Mouse (Mus musculus) CH12.LX (cell line): ENCODE data around the gene Tmed1. TPM values are rescaled to one million over a fixed set of nuclear protein-coding genes. Genes with fewer than 3 reads are reported as not detected.

Experiments
- DNase-seq: peaks from one replicate; pipeline ENCODE4 v3.0.0-alpha.2; 2013; ENCODE audit errors: extremely low read depth
- H3K27ac ChIP-seq: 2 replicates; pipeline ENCODE4 v1.5.1; 2012; ENCODE audit warnings: low read depth, mild to moderate bottlenecking, control low read depth, moderate library complexity; ENCODE audit not compliant: insufficient read depth
- H3K27me3 ChIP-seq: replicated peaks from 2 replicates; pipeline ENCODE3; 2012; ENCODE audit warnings: inconsistent platforms
- H3K36me3 ChIP-seq, 2 experiments: replicated peaks in 1 of 2; 2 replicates each; pipeline versions ENCODE3 to v1.6.1; 2012; ENCODE audit warnings: inconsistent platforms in 1 of 2, low read length in 1 of 2, mild to moderate bottlenecking in 1 of 2, mixed read lengths in 1 of 2, moderate library complexity in 1 of 2; ENCODE audit not compliant: control insufficient read depth in 1 of 2, insufficient read depth in 1 of 2
- H3K4me1 ChIP-seq, 2 experiments: 2 replicates each; pipeline ENCODE4 v1.6.1; 2012; ENCODE audit warnings: inconsistent platforms in 1 of 2, moderate library complexity in 1 of 2; ENCODE audit not compliant: insufficient read depth in 2 of 2, control insufficient read depth in 1 of 2
- H3K4me2 ChIP-seq: 2 replicates; pipeline ENCODE4 v1.6.1; 2012; ENCODE audit warnings: low read depth, mild to moderate bottlenecking, control low read depth; ENCODE audit not compliant: poor library complexity, insufficient read depth, severe bottlenecking
- H3K4me3 ChIP-seq, 3 experiments: fragments of 150-350 bp in 1 of 3; sonication (generic) in 1 of 3; replicated peaks in 1 of 3; 2 replicates each; pipeline versions ENCODE3 to v1.5.1; 2011 to 2012; ENCODE audit warnings: low read depth in 2 of 3, low read length in 2 of 3, mild to moderate bottlenecking in 2 of 3, moderate library complexity in 2 of 3, control low read depth in 1 of 3, improper control_type of control experiment in 1 of 3, inconsistent platforms in 1 of 3, mixed read lengths in 1 of 3; ENCODE audit not compliant: poor library complexity in 1 of 3
- H3K79me2 ChIP-seq: replicated peaks from 2 replicates; pipeline ENCODE4 v1.6.1; 2012; ENCODE audit warnings: mild to moderate bottlenecking, moderate library complexity; ENCODE audit not compliant: control insufficient read depth, poor library complexity, insufficient read depth, severe bottlenecking; ENCODE audit errors: extremely low read depth
- H3K9ac ChIP-seq: 2 replicates; pipeline ENCODE4 v1.6.1; 2012; ENCODE audit warnings: low read depth, mild to moderate bottlenecking, control low read depth, moderate library complexity; ENCODE audit not compliant: insufficient read depth
- H3K9me3 ChIP-seq: replicated peaks from 2 replicates; pipeline ENCODE3; 2012; ENCODE audit warnings: low read length, inconsistent platforms, mixed read lengths
- BHLHE40 ChIP-seq: IDR thresholded peaks from 2 replicates; pipeline ENCODE4 v1.6.1; 2011; ENCODE audit warnings: mild to moderate bottlenecking, low read depth, low read length, improper control_type of control experiment
- CHD1 ChIP-seq: IDR thresholded peaks from 2 replicates; pipeline ENCODE4 v1.6.1; 2012; ENCODE audit warnings: low read depth, low read length, improper control_type of control experiment, inconsistent platforms
- CHD2 ChIP-seq: IDR thresholded peaks from 2 replicates; pipeline ENCODE4 v1.6.1; 2011; ENCODE audit warnings: low read length, improper control_type of control experiment
- CTCF ChIP-seq, 2 experiments: IDR thresholded peaks in 1 of 2; conservative IDR thresholded peaks in 1 of 2; 2 replicates each; pipeline ENCODE4 v1.5.1; 2011 to 2012; ENCODE audit warnings: low read depth in 2 of 2, low read length in 2 of 2, improper control_type of control experiment in 1 of 2, inconsistent platforms in 1 of 2, mild to moderate bottlenecking in 1 of 2, moderate library complexity in 1 of 2
- E2F4 ChIP-seq: IDR thresholded peaks from 2 replicates; pipeline ENCODE4 v1.6.1; 2011; ENCODE audit warnings: low read depth, low read length, improper control_type of control experiment; ENCODE audit not compliant: insufficient replicate concordance
- ELF1 ChIP-seq: IDR thresholded peaks from 2 replicates; pipeline ENCODE4 v1.6.1; 2014; ENCODE audit warnings: low read depth, mild to moderate bottlenecking, inconsistent platforms, low read length, improper control_type of control experiment
- EP300 ChIP-seq: IDR thresholded peaks from 2 replicates; pipeline ENCODE4 v1.6.1; 2011; ENCODE audit warnings: low read length, improper control_type of control experiment
- ETS1 ChIP-seq: conservative IDR thresholded peaks from 2 replicates; pipeline ENCODE4 v1.6.1; 2012; ENCODE audit warnings: low read depth, mild to moderate bottlenecking, inconsistent platforms, low read length, improper control_type of control experiment, moderate library complexity
- GABPA ChIP-seq: IDR thresholded peaks from 2 replicates; pipeline ENCODE4 v1.6.1; 2012; ENCODE audit warnings: low read depth, low read length, improper control_type of control experiment, inconsistent platforms; ENCODE audit not compliant: insufficient replicate concordance
- HCFC1 ChIP-seq: IDR thresholded peaks from 2 replicates; pipeline ENCODE4 v1.6.1; 2012; ENCODE audit warnings: low read depth, mild to moderate bottlenecking, inconsistent platforms, low read length, improper control_type of control experiment
- IRF4 ChIP-seq: IDR thresholded peaks from 2 replicates; pipeline ENCODE4 v1.6.1; 2014; ENCODE audit warnings: low read depth, mild to moderate bottlenecking, inconsistent platforms, low read length, improper control_type of control experiment
- JUN ChIP-seq: IDR thresholded peaks from 2 replicates; pipeline ENCODE4 v1.6.1; 2011; ENCODE audit warnings: low read depth, mild to moderate bottlenecking, low read length, improper control_type of control experiment, moderate library complexity; ENCODE audit not compliant: insufficient read depth
- JUND ChIP-seq: conservative IDR thresholded peaks from 2 replicates; pipeline ENCODE4 v1.6.1; 2011; ENCODE audit warnings: low read depth, low read length, improper control_type of control experiment
- KAT2A ChIP-seq: IDR thresholded peaks from 2 replicates; pipeline ENCODE4 v1.6.1; 2012; ENCODE audit warnings: low read length, improper control_type of control experiment, inconsistent platforms; ENCODE audit not compliant: insufficient replicate concordance
- MAFK ChIP-seq: IDR thresholded peaks from 2 replicates; pipeline ENCODE4 v1.6.1; 2011; ENCODE audit warnings: low read length, improper control_type of control experiment; ENCODE audit not compliant: insufficient replicate concordance
- MAX ChIP-seq: IDR thresholded peaks from 2 replicates; pipeline ENCODE4 v1.6.1; 2011; ENCODE audit warnings: low read length, improper control_type of control experiment
- MAZ ChIP-seq: IDR thresholded peaks from 2 replicates; pipeline ENCODE4 v1.6.1; 2012; ENCODE audit warnings: low read depth, mild to moderate bottlenecking, inconsistent platforms, low read length, improper control_type of control experiment, moderate library complexity
- MEF2A ChIP-seq: IDR thresholded peaks from 2 replicates; pipeline ENCODE4 v1.6.1; 2014; ENCODE audit warnings: low read depth, mild to moderate bottlenecking, inconsistent platforms, low read length, improper control_type of control experiment, borderline replicate concordance
- MXI1 ChIP-seq: IDR thresholded peaks from 2 replicates; pipeline ENCODE4 v1.6.1; 2011; ENCODE audit warnings: mild to moderate bottlenecking, low read depth, low read length, improper control_type of control experiment
- MYC ChIP-seq: IDR thresholded peaks from 2 replicates; pipeline ENCODE4 v1.6.1; 2011; ENCODE audit warnings: low read depth, mild to moderate bottlenecking, improper control_type of control experiment, low read length
- NELFE ChIP-seq: IDR thresholded peaks from 2 replicates; pipeline ENCODE4 v1.6.1; 2011; ENCODE audit warnings: low read depth, low read length, improper control_type of control experiment
- NRF1 ChIP-seq: IDR thresholded peaks from 2 replicates; pipeline ENCODE4 v1.6.1; 2014; ENCODE audit warnings: low read depth, mild to moderate bottlenecking, inconsistent platforms, low read length, improper control_type of control experiment, moderate library complexity
- PAX5 ChIP-seq: IDR thresholded peaks from 2 replicates; pipeline ENCODE4 v1.6.1; 2012; ENCODE audit warnings: low read length, inconsistent platforms, mixed read lengths
- POLR2A ChIP-seq: IDR thresholded peaks from 2 replicates; pipeline ENCODE4 v1.6.1; 2011; ENCODE audit warnings: low read depth, mild to moderate bottlenecking, improper control_type of control experiment, low read length
- POLR2AphosphoS2 ChIP-seq: IDR thresholded peaks from 2 replicates; pipeline ENCODE4 v1.6.1; 2011; ENCODE audit warnings: low read depth, low read length, improper control_type of control experiment
- RAD21 ChIP-seq: IDR thresholded peaks from 2 replicates; pipeline ENCODE4 v1.6.1; 2011; ENCODE audit warnings: low read depth, mild to moderate bottlenecking, low read length, improper control_type of control experiment, moderate library complexity
- RCOR1 ChIP-seq: conservative IDR thresholded peaks from 2 replicates; pipeline ENCODE4 v1.6.1; 2012; ENCODE audit warnings: low read depth, mild to moderate bottlenecking, inconsistent platforms, low read length, improper control_type of control experiment
- SIN3A ChIP-seq: IDR thresholded peaks from 2 replicates; pipeline ENCODE4 v1.6.1; 2012; ENCODE audit warnings: low read length, improper control_type of control experiment, inconsistent platforms
- SMC3 ChIP-seq: IDR thresholded peaks from 2 replicates; pipeline ENCODE4 v1.6.1; 2011; ENCODE audit warnings: low read depth, low read length, improper control_type of control experiment
- TBP ChIP-seq: conservative IDR thresholded peaks from 2 replicates; pipeline ENCODE4 v1.6.1; 2011; ENCODE audit warnings: low read depth, low read length, improper control_type of control experiment
- TCF12 ChIP-seq: IDR thresholded peaks from 2 replicates; pipeline ENCODE4 v1.6.1; 2014; ENCODE audit warnings: low read depth, mild to moderate bottlenecking, inconsistent platforms, low read length, improper control_type of control experiment
- UBTF ChIP-seq: IDR thresholded peaks from 2 replicates; pipeline ENCODE4 v1.6.1; 2012; ENCODE audit warnings: low read depth, mild to moderate bottlenecking, inconsistent platforms, low read length, improper control_type of control experiment, moderate library complexity
- USF1 ChIP-seq: IDR thresholded peaks from 2 replicates; pipeline ENCODE4 v1.6.1; 2014; ENCODE audit warnings: low read depth, mild to moderate bottlenecking, inconsistent platforms, low read length, improper control_type of control experiment
- USF2 ChIP-seq: conservative IDR thresholded peaks from 2 replicates; pipeline ENCODE4 v1.6.1; 2011; ENCODE audit warnings: low read depth, low read length, improper control_type of control experiment
- ZC3H11A ChIP-seq: IDR thresholded peaks from 2 replicates; pipeline ENCODE4 v1.6.1; 2012; ENCODE audit warnings: low read depth, mild to moderate bottlenecking, inconsistent platforms, low read length, improper control_type of control experiment
- ZKSCAN1 ChIP-seq: IDR thresholded peaks from 2 replicates; pipeline ENCODE4 v1.6.1; 2012; ENCODE audit warnings: low read depth, inconsistent platforms, low read length, improper control_type of control experiment, borderline replicate concordance
- ZMIZ1 ChIP-seq: IDR thresholded peaks from 2 replicates; pipeline ENCODE4 v1.6.1; 2012; ENCODE audit warnings: low read depth, mild to moderate bottlenecking, inconsistent platforms, low read length, improper control_type of control experiment
- ZNF384 ChIP-seq: IDR thresholded peaks from 2 replicates; pipeline ENCODE4 v1.6.1; 2012; ENCODE audit warnings: low read depth, low read length, improper control_type of control experiment, inconsistent platforms
- dilution Hi-C: fragments of 300-500 bp; cut with MboI; formaldehyde crosslinking; loops from 2 replicates; pipeline ENCODE4 v1.14.3; 2020; ENCODE audit warnings: low sequenced_read_pairs; ENCODE audit not compliant: extremely low pct_unique_long_range_greater_than_20kb, extremely low pct_ligation_motif_present
- in situ Hi-C: fragments of 300-500 bp; cut with MboI; formaldehyde crosslinking; loops from 3 replicates; pipeline ENCODE4 v1.14.3; 2019; ENCODE audit warnings: low sequenced_read_pairs, low pct_ligation_motif_present, low pct_unique_long_range_greater_than_20kb, mixed read lengths
- polyA plus RNA-seq: library from polyadenylated mRNA; unstranded; fragments of >175 nt; gene quantifications from 2 replicates; pipeline ENCODE4 v1.2.1, GENCODE M21; 2012; ENCODE audit warnings: low read depth; ENCODE audit not compliant: insufficient read length
- total RNA-seq, 2 experiments: library from RNA; depleted of rRNA; stranded (reverse); fragments of 300-350 nt in 1 of 2; fragments of >200 nt in 1 of 2; gene quantifications; 2 replicates each; pipeline ENCODE4 v1.2.3; 2012 to 2014

The Tmed1 gene
- total and polyA plus RNA-seq, 3 experiments = 17.1 to 28.4 (median 25.5) TPM

- H3K4me2 ChIP-seq = no peak overlapping the region
- TF ChIP-seq ZNF384 (no peak), ELF1 (no peak), MAX (no peak), HCFC1 (no peak), USF1 (no peak), POLR2A (no peak), KAT2A (no peak), GABPA (no peak), USF2 (no peak), IRF4 (peak; percentile 63; the same call in 1 of the 2 replicates), CHD2 (no peak), BHLHE40 (peak; percentile 37; the same call in 1 of the 2 replicates), MXI1 (no peak), E2F4 (no peak), JUND (no peak), MYC (no peak), EP300 (peak; percentile 55; the same call in 1 of the 2 replicates), NRF1 (no peak), ZKSCAN1 (no peak), SIN3A (0 out of 2 replicates have a peak, but pooled peaks have one; percentile 32), TBP (no peak), SMC3 (no peak), MAFK (no peak), ZC3H11A (no peak), ZMIZ1 (no peak), RAD21 (no peak), PAX5 (no peak), JUN (no peak), RCOR1 (no peak), MEF2A (0 out of 2 replicates have a peak, but pooled peaks have one; percentile 35), CTCF (conservative IDR thresholded peaks at IDR 0.05 in 1 of 2, IDR thresholded peaks at IDR 0.05 in 1 of 2; ENCODE audit: low read depth in 2 of 2, low read length in 2 of 2) (no peak), POLR2AphosphoS2 (no peak), CHD1 (no peak), UBTF (no peak), TCF12 (peak; percentile 62; the same call in 1 of the 2 replicates), NELFE (no peak), ETS1 (peak; percentile 40), MAZ (no peak)
- peaks cover 13 to 18% of the 10 kb centered on the region in 2 experiments for H3K4me1 ChIP-seq
- H3K4me3 ChIP-seq = no peak overlapping the region
- peak overlapping the region; percentile 46 for H3K27ac ChIP-seq
- peaks cover 64 to 92% of the 10 kb centered on the region in 2 experiments for H3K36me3 ChIP-seq
- dilution Hi-C loops (no loop called here), in situ Hi-C loops (no loop called here)
- no peaks in the 10 kb centered on the region for H3K27me3 ChIP-seq
- H3K9me3 ChIP-seq = no peaks in the 10 kb centered on the region
- no peaks in the 10 kb centered on the region for H3K79me2 ChIP-seq
- H3K9ac ChIP-seq = no peak overlapping the region
- no peak for DNase-seq
These were observed 16.1 kb downstream of the Tmed1 start for GRCm38 (mm10) chr9:21493907-21494306.
